Mouse (Mus musculus) frontal cortex, postnatal 25 days (tissue): ENCODE data around the gene Mms19.
"Not testable (repeated sequence)": the region's sequence is repeated elsewhere in the genome, so short reads cannot be mapped to it uniquely, and the experiment has no call there.

Source experiments
- DNase-seq, 2 experiments: peaks; one replicate each; pipeline ENCODE4 v3.0.0; 2022; ENCODE audit warnings: low spot score in 2 of 2

The Mms19 gene

GRCm38 (mm10) chr19:41933179-41934086 is 47.5 kb downstream of the Mms19 start, which contains the start of the genes Exosc1 and Zdhhc16:
TSS of gene Exosc1 (minus strand) at chr19:41933423.
TSS of gene Zdhhc16 (plus strand) at chr19:41933480.
- DNase-seq: peak; percentile 99

GRCm38 (mm10) chr19:41932686-41933085 is 48.3 kb downstream of the Mms19 start:
- DNase-seq: no peak

GRCm38 (mm10) chr19:41920412-41921067 is 60.4 kb downstream of the Mms19 start:
- DNase-seq: no peak

GRCm38 (mm10) chr19:41919471-41919870 is 61.5 kb downstream of the Mms19 start:
- DNase-seq: no peak

- DNase-seq: no peak
These were observed 64.1 kb downstream of the Mms19 start for GRCm38 (mm10) chr19:41916853-41917252.

- no peak for DNase-seq
These were observed 65.7 kb downstream of the Mms19 start for GRCm38 (mm10) chr19:41915294-41915693.

GRCm38 (mm10) chr19:41914592-41914882 is 66.4 kb downstream of the Mms19 start:
- DNase-seq: not testable (repeated sequence)

- DNase-seq: no peak
These were observed 67.0 kb downstream of the Mms19 start for GRCm38 (mm10) chr19:41913774-41914591.

GRCm38 (mm10) chr19:41912121-41913080 is 68.6 kb downstream of the Mms19 start:
- DNase-seq: peak in 1 of 2 experiments; percentile 26

- peak; percentile 84 to 95 for DNase-seq
These were observed 69.5 kb downstream of the Mms19 start, which contains the start of gene Pgam1 for GRCm38 (mm10) chr19:41911178-41912073. TSS of gene Pgam1 (plus strand) at chr19:41911923.

GRCm38 (mm10) chr19:41910396-41910795 is 70.6 kb downstream of the Mms19 start:
- no peak for DNase-seq

GRCm38 (mm10) chr19:41908736-41909135 is 72.2 kb downstream of the Mms19 start:
- DNase-seq: no peak

- DNase-seq: no peak
These were observed 73.7 kb downstream of the Mms19 start for GRCm38 (mm10) chr19:41907079-41907760.

- no peak for DNase-seq
These were observed 74.5 kb downstream of the Mms19 start for GRCm38 (mm10) chr19:41906311-41907078.

- DNase-seq: no peak
These were observed 75.7 kb downstream of the Mms19 start for GRCm38 (mm10) chr19:41905246-41905645.

- no peak for DNase-seq
These were observed 77.9 kb downstream of the Mms19 start for GRCm38 (mm10) chr19:41902848-41903593.

- no peak for DNase-seq
These were observed 79.3 kb downstream of the Mms19 start for GRCm38 (mm10) chr19:41901696-41902095.
